Mouse (Mus musculus): ENCODE data around the gene Tbck.

- no peak for TF ChIP-seq CTCF (IDR thresholded peaks at IDR 0.05; ENCODE audit: borderline replicate concordance, insufficient read depth, low read length)
- TF ChIP-seq POLR2A (IDR thresholded peaks at IDR 0.05; ENCODE audit: low read depth, low read length) = no peak
Observed at GRCm38 (mm10) chr3:132873251-132873650, 189.3 kb downstream of the Tbck start.

All from embryonic fibroblast, embryonic 13.5 days (primary cell).